Mouse (Mus musculus) thymus, adult 2 months (tissue): ENCODE measurements around the gene Rab3il1. TPM values are rescaled to one million over a fixed set of nuclear protein-coding genes. Genes with fewer than 3 reads are reported as not detected.

ENCODE experiments used
- DNase-seq: peaks from one replicate; pipeline ENCODE4 v3.0.0; 2021
- H3K27ac ChIP-seq: fragments of 200-500 bp; 2 replicates; pipeline ENCODE4 v1.5.1; 2012; ENCODE audit warnings: low read length, control low read depth; ENCODE audit not compliant: control insufficient read depth, insufficient read depth
- H3K27me3 ChIP-seq: fragments of 200-500 bp; 2 replicates; pipeline ENCODE4 v1.6.1; 2012; ENCODE audit warnings: mild to moderate bottlenecking, low read length, moderate library complexity, mixed read lengths; ENCODE audit not compliant: control insufficient read depth, insufficient read depth
- H3K36me3 ChIP-seq: fragments of 200-500 bp; 2 replicates; pipeline ENCODE4 v1.6.1; 2012; ENCODE audit warnings: mild to moderate bottlenecking, low read length, moderate library complexity; ENCODE audit not compliant: control insufficient read depth, insufficient read depth
- H3K4me1 ChIP-seq: fragments of 200-500 bp; replicated peaks from 2 replicates; pipeline ENCODE4 v1.6.1; 2012; ENCODE audit warnings: low read length; ENCODE audit not compliant: control insufficient read depth, insufficient read depth
- H3K4me3 ChIP-seq: fragments of 200-500 bp; 2 replicates; pipeline ENCODE4 v1.5.1; 2012; ENCODE audit warnings: mild to moderate bottlenecking, low read length, control low read depth, moderate library complexity; ENCODE audit not compliant: control insufficient read depth, insufficient read depth
- CTCF ChIP-seq: fragments of 200-500 bp; IDR thresholded peaks from 2 replicates; pipeline ENCODE4 v1.5.1; 2012; ENCODE audit warnings: mild to moderate bottlenecking, control low read depth, low read length, moderate library complexity, borderline replicate concordance; ENCODE audit not compliant: control insufficient read depth, poor library complexity, insufficient read depth; ENCODE audit errors: extremely low read depth
- POLR2A ChIP-seq: fragments of 200-500 bp; IDR thresholded peaks from 2 replicates; pipeline ENCODE4 v1.6.1; 2012; ENCODE audit warnings: mild to moderate bottlenecking, low read length, control low read depth, moderate library complexity; ENCODE audit not compliant: control insufficient read depth, poor library complexity, insufficient read depth; ENCODE audit errors: extremely low read depth
- WGBS: fragments of 180-500 bp; shearing (Covaris S2); methylation state at CpG from one replicate; pipeline ENCODE4 v1.1.7; 2018; 5-methylcytosine and 5-hydroxymethylcytosine counted together
- polyA plus RNA-seq: library from polyadenylated mRNA; depleted of rRNA; stranded (reverse); fragments of >200 nt; gene quantifications from 2 replicates; pipeline ENCODE4 v1.2.3, GENCODE M21; 2012

The Rab3il1 gene
- polyA plus RNA-seq, 1 experiment: 15.7 TPM

GRCm38 (mm10) chr19:10054361-10055075 lies 53.0 kb downstream of the Rab3il1 start:
- H3K27me3 ChIP-seq: no peaks in the 10 kb centered on the region
- 95% methylated on average over 6 of the region's 6 CpGs for WGBS
- H3K4me3 ChIP-seq: no peak overlapping the region
- H3K27ac ChIP-seq: no peak overlapping the region
- no peak for DNase-seq
- H3K4me1 ChIP-seq: no peaks in the 10 kb centered on the region
- TF ChIP-seq POLR2A (no peak), CTCF (no peak)
- no peaks in the 10 kb centered on the region for H3K36me3 ChIP-seq

GRCm38 (mm10) chr19:10055261-10055660 lies 53.8 kb downstream of the Rab3il1 start:
- TF ChIP-seq POLR2A (no peak), CTCF (no peak)
- 97% methylated on average over 3 of the region's 3 CpGs for WGBS
- Histone ChIP-seq H3K27ac (no peak overlapping the region), H3K4me3 (no peak overlapping the region), H3K27me3 (no peaks in the 10 kb centered on the region), H3K36me3 (no peaks in the 10 kb centered on the region), H3K4me1 (no peaks in the 10 kb centered on the region)
- no peak for DNase-seq

GRCm38 (mm10) chr19:10055783-10056660 lies 54.6 kb downstream of the Rab3il1 start:
- no peak for TF ChIP-seq POLR2A
- TF ChIP-seq CTCF: no peak
- no peaks in the 10 kb centered on the region for H3K4me1 ChIP-seq
- no peaks in the 10 kb centered on the region for H3K36me3 ChIP-seq
- no peaks in the 10 kb centered on the region for H3K27me3 ChIP-seq
- no peak for DNase-seq
- 92% methylated on average over 22 of the region's 22 CpGs for WGBS
- no peak overlapping the region for H3K27ac ChIP-seq
- no peak overlapping the region for H3K4me3 ChIP-seq

- Histone ChIP-seq H3K27ac (no peak overlapping the region), H3K4me1 (no peaks in the 10 kb centered on the region), H3K36me3 (no peaks in the 10 kb centered on the region), H3K4me3 (no peak overlapping the region), H3K27me3 (no peaks in the 10 kb centered on the region)
- TF ChIP-seq POLR2A (no peak), CTCF (no peak)
- 93% methylated on average over 3 of the region's 3 CpGs for whole genome bisulfite sequencing
- DNase-seq: no peak
Observed at GRCm38 (mm10) chr19:10056686-10057085, 55.2 kb downstream of the Rab3il1 start.

- no peak overlapping the region for H3K4me3 ChIP-seq
- no peaks in the 10 kb centered on the region for H3K36me3 ChIP-seq
- H3K27me3 ChIP-seq: no peaks in the 10 kb centered on the region
- peaks cover under 1% of the 10 kb centered on the region; the same call in 1 of the 2 replicates for H3K4me1 ChIP-seq
- no peak overlapping the region for H3K27ac ChIP-seq
- no peak for DNase-seq
- WGBS: 87% methylated on average over 11 of the region's 11 CpGs
- TF ChIP-seq POLR2A (no peak), CTCF (no peak)
Observed at GRCm38 (mm10) chr19:10057486-10058351, 56.2 kb downstream of the Rab3il1 start.

GRCm38 (mm10) chr19:10058352-10058825 lies 56.9 kb downstream of the Rab3il1 start:
- no peaks in the 10 kb centered on the region for H3K36me3 ChIP-seq

More at GRCm38 (mm10) chr19:10058352-10058825, 56.9 kb downstream of the Rab3il1 start:
- no peak overlapping the region for H3K27ac ChIP-seq
- no peak for TF ChIP-seq CTCF
- TF ChIP-seq POLR2A: no peak
- H3K4me3 ChIP-seq: no peak overlapping the region
- 92% methylated on average over 1 of the region's 1 CpGs for WGBS
- H3K4me1 ChIP-seq: peaks cover 5% of the 10 kb centered on the region
- no peaks in the 10 kb centered on the region for H3K27me3 ChIP-seq
- DNase-seq: no peak
